Mouse (Mus musculus) gastrocnemius, adult 8-10 months (tissue): ENCODE data around the gene Sspo. TPM values are rescaled to one million over a fixed set of nuclear protein-coding genes. Genes with fewer than 3 reads are reported as not detected.
A peak's percentile ranks its signal among the peaks of the same experiment; 100 is the strongest.

Experiments
- DNase-seq, 2 experiments: peaks; one replicate each; pipeline ENCODE4 v3.0.0; 2022; ENCODE audit warnings: low spot score in 2 of 2
- total RNA-seq, 4 experiments: library from RNA; stranded (reverse); gene quantifications; 2 replicates each; pipeline ENCODE4 v1.2.4; 2022

Sspo gene
- total RNA-seq, 4 experiments from 2014 or later = 0.24 to 1.1 (median 0.37) TPM

DNA sequence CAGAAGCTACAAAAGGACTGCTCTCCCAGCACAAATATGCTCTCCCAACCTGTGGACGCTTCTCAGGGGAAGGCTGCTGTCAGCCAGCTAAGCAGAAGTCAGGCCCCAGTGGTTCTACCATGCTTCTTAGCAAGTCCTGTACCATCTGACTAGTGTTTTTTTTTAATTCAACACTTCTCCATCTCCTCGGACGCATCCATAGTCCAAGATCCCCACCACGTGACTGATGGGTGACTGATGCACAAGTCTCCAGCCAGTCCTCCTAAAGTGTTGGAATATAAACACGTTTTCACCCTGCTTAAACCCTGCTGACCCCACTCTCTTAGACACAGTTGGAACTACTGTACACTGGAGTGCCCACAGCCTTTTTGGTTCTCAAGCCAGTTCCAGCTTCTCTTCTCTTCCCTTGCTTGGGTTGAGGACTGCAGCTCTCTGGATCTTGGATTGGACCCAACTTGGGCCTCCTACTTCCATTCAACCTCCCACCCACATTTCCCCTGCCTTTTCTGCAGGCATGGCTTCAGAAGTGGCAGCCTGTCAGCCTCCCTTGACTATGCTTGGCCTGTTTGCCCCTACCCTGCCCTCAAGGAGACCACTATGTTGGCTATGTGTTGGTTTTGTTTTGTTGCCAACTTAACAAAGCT lies 12.2 kb upstream of the Sspo start:
- DNase-seq = no peak

DNA sequence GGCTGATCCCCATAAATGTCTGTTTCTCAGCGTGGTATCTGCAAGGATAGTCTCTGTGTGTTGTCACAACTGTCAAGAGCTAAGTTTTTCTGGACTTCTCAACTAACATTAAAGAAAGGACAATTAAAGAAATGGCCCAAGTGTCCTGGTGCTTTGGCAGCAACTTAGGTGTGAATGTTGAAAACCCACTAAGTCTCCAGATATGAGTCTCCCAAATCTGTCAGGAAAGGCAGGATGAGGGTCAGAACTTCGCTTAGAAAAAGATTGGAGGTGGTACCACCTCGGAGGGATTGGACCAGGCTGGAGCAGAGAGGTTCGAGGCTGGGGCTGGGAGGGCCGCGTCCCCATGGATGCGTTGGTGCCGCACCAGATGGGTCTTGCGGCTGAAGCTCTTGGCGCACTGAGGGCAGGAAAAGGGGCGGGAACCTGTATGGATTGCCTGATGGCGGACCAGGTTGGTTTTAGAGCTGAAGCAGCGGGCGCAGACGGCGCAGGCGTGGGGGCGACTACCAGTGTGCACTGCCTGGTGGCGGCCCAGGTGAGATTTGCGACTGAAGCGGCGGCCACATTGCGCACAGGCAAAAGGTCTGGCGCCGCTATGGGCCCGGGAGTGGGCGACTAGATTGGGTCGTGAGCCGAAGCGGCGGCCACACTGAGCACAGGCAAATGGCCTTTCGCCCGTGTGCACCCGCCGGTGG lies 10.2 kb upstream of the Sspo start:
- no peak for DNase-seq

DNA sequence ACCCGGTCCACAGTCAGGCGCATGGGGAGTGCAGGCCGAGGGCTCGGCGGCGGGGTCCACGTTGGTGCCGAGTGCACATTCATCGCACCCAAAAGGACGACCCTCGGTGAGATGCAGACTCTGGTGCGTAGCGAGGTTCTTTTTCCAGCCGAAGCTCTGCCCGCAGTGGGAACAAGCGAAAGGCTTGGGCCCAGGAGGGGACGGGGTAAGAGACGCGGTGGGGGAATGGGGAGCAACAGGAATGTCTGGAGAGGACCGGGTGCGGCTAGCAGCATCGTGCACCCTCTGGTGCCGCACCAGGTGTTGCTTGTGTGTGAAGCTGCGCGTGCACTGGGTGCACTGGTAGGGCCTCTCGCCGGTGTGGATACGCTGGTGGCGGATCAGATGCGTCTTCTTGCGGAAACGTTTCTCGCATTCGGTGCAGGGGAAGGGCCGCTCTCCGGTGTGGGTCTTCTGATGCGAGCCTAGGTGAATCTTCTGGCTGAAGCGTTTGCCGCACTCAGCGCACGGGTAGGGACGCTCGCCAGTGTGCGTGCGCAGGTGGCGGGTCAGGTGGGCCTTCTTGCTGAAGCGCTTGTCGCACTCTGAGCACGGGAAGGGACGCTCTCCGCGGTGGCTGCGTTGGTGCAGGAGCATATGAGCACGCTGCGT lies 9.4 kb upstream of the Sspo start:
- no peak for DNase-seq

DNA sequence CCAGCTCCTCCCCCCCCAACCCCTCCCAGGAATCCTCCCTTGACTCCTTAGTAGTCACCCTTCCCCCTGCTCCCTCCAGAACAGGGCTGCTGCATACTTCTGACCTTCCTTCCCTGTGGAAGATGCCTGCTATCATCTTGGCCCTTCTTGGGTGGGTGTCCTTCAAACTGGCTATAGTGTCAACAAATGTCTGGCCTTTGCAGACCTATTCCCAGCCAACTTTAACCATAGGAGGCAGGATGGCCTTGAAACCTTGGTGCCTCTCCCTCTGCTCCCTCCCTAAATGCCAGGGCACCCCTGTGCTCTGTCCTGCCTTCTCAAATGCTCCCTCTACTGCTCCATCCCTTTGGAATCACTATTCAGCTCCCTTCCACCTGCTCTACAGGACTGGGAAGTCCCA lies 8.4 kb upstream of the Sspo start:
- no peak for DNase-seq

DNA sequence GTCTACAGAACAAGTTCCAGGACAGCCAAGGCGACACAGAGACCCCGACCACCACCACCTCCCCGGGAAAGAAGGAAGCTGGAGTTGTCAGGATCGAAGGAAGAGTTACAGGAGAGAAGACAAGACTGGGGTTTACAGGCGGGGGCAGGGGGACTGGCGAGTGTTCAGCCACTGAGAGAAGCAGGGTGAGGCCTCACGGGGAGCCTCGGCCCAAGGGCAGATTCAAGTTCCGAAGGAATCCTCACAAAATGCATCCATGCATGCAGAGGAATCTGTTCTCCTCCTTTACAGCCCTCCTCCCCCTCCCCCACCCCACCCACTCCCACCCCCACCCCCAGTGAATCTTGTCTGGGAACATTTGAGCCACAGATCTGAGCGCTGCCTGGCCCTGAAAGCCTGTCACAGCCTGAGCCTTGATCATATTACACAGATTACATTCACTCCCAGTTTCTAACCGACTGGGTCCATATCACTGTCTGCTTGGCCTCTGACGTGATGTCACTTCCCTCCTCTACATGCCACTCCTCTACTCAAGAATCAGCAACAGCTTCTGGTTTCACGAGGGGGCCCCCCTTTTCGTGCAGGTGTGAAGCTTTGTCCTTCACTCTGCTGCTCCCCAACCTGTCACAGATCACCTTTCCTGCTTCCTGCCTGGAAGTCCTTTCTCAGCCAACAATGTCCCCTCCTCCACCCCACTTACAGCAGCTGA lies 7.6 kb upstream of the Sspo start:
- DNase-seq = no peak

DNA sequence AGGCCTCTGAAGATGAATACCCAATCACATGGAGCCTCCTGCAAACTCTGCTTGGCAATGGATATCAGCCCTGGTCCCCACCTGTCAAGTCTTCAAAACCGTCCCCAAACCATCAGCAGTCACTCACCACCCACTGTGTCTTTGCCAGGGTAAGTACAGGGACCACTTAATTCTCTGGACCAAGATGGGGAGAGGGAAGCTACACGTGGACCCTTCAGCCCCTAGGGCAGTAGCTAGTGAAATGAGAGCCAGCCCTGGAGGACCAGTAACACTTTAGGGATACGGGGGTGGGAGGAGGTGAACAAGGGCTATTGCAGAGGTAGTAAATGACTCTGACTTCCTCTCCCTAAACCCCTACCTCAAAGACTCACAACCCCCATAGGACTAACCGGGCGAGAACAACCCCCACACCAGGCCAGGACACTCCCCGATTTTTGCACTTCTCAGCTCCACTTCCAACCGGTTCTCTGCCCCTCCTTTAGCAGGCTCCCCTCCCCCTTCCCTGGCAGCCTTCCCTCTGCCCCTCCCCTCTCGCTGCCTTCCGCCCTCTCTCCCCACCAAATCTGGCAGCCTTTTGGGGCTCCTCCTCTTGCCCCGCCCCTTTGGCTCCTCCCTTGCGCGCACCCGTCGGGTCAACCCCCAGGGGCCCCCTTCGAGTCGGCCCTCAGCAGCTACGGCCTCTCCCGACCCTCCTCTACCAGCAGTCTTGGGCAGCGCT lies 4.3 kb upstream of the Sspo start:
- DNase-seq = peak; percentile 89 to 91

DNA sequence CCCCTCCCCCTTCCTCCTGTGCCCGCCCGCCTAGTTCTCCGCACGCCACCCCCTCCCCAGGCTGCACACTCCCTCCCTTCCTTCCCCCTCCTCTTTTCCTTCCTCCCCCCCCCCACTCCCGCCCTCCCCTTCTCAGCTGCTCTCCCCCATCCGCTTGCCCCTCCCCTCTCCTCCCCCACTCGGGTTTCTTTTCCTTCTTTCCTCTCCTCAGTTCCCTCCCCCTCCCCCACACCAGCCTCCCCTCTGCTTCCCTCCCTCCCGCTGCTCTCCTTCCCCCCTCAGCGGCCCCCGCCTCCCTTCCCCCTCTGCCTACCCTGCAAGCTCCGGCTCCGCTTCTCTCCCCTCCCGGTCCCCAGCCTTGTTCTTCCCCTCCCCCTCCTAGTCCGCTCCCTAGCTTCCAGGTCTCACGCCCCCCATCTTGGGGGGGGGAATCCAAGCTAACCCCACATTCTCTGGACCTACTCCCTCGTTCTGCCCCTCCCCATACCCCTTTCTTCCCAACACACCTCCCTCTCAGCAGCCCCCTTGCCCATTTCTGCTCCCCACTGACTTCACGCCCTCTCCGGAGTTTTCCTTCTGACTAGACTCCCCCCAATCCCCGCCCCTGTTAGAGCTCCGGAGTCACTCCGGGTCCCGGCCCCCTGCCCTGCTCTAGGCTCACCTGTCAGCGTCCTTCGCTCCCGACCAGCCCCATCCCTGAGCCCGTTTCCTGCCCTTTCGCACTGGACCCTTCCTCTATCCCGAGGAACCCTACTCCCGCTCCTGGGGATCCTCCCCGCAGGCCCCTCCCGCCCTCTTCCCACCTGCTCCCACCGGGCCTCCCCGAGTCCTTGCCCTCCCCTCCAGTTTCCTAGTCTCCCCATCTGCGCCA lies 3.5 kb upstream of the Sspo start:
- peak in 1 of 2 experiments; percentile 27 for DNase-seq

DNA sequence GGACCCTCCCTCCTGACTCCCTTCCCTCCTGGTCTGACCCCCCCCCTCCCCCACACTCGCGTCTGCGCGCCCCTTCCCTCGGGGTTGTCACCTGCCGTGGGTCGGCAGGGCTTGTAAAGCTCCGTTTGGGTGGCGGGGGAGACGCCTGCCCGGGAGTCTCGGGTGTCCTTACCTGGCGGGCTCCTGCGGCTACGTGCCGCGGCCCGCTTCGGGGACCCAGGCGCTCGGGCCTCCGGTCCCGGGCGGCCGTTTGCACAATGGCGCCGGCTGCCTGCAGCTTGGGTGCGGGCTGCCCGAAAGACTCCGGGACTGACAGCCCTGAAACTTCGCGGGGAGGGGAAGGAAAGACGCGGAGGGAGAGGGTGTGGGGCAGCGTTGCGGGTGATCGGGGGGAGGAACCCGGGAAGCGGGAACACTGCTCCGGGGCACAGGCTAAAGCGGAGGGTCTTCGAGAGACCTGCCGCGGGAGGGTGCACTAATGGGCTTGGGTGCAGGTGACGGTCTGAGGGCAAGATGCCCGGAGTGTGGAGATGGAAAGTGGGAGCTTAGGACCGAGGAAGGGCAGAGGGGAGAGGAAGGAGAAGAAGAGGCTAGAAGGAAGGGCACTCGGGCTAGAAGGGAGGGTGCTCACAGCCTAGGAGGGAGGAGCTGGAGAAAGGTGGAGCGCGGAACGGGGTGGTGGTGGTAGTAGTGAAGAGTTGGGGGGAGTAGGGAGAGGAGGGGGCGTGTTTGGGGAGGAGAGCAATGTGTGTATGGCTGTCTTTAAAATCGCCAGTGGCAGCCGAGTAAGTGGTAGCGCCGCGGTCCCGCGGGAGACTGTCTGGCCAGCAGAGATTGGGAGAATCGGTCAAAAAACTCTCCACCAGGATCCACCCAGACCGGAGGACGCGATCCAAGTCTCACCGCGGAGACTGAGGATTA lies 2.6 kb upstream of the Sspo start, which contains the start of gene Zfp467:
TSS of gene Zfp467 (minus strand) at position 645 of the 921 bp plus-strand sequence.
- DNase-seq = peak; percentile 26 to 36

DNA sequence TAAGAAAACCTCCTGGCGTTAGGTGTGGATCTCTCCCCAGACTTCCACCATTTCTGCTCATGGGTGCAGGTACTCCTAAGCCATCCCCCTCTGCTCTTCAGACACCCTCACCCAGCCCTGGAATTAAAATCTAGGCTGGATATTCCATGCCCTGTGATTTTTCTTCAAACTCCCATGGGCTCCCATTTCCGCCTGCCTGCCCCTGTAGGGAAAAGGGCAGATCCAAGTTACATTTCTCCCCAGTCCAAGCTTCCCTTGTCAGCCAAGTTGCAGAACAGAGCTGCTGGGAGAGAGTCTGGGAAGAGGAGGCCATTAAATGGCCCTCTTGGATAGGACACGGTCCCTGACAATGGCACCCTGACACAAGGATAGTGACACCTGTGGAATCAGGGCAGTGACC lies 1.8 kb upstream of the Sspo start:
- DNase-seq = no peak

DNA sequence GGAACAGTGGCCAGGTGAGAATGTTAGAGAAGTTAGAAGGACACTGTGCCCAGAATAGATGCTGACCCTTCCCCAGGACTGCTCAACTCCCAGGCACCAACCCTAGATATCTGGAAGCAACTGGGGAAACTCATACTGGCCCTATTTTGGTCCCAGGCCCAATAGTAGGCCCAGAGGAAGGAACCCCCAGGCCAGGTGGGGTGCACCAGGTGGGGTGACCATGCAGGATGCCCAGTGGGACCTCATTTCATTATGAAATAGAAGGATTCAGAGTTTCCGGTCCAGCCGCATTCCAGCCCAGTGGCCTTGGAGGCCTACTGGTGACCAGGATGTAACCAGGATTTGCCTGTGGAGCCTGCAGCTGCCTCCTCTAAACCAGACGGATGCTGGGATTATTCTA lies 1.1 kb upstream of the Sspo start:
- DNase-seq = no peak

DNA sequence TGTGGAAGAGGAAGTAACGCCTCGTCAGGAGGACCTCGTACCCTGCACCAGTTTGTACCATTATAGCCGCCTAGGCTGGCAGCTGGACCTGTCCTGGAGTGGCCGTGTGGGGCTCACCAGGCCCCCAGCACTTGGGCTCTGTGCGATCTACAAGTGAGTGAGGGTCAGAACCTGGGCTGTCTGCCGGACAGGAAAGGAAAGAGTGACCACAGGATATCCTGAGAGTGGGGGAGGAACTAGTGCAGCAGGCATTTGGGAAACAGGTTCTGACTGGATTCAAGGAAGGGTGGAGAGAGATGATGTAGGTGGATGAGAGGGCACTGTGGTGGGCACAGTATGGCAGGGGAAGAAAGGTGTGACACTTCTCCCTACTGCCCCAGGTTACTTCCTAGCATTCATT lies 498 bp downstream of the Sspo start:
- no peak for DNase-seq

DNA sequence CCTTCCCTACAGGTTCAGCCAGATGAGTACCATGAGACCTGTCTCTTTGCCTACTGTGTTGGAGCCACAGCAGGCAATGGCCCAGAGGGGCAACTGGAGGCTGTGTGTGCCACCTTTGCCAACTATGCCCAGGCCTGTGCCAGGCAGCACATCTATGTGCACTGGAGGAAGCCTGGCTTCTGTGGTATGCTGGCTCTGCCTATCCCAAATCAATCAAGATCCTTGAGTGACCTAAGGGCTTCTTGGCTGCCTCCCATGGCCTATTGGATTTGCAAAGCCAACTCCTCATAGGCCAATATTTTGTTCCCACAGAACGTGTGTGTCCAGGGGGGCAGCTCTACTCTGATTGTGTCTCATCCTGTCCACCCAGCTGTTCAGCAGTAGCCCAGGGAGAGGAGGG lies 4.1 kb downstream of the Sspo start:
- DNase-seq = no peak

DNA sequence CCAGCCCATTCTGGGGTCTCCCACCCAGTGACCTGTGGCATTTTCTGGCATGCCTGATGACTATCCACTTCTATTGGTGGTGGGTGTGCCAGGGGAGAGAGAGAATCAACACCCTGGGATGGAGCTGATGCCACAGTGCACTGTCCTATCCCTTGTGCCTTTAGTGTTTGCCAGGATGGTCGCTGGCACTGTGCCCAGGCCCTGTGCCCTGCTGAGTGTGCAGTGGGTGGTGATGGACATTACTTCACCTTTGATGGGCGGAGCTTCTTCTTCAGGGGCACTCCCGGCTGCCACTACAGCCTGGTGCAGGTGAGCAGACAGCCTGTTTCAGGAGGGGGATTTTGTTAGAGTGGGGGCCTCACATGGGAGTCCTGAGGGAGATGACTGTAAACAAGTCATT lies 4.7 kb downstream of the Sspo start:
- DNase-seq = no peak

DNA sequence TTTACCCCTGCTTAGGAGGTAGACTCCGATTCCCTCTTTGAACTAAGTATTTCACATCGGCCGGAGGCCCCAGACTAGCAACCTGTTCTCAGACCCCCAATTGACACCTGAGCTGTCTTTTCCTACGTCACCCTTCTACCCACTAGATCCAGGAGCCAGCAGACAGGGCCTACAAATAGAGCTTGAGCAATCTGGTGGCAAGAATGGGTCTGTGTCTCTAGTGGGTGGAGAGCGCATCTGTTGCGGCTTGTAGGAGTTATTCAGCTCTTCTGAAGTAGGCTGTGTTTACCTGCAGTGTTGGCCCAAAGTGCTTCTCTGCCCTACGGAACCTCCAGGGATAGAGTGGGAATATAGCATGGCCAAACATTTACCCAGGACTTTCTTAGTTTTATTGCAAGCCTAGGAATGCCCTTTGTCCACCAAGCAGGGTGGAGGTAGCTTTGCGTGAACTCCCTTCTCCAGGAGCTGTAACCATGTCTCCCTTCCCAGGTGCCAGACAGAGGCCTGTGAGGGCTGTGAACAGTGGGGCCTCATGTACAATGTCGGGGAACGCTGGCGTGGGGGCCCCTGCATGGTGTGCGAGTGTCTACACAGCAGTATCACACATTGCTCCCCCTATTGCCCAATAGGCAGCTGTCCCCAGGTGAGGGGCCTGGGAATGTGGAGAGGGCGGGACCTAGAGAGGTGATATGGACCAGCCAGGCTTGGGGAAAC lies 17.1 kb downstream of the Sspo start:
- no peak for DNase-seq

DNA sequence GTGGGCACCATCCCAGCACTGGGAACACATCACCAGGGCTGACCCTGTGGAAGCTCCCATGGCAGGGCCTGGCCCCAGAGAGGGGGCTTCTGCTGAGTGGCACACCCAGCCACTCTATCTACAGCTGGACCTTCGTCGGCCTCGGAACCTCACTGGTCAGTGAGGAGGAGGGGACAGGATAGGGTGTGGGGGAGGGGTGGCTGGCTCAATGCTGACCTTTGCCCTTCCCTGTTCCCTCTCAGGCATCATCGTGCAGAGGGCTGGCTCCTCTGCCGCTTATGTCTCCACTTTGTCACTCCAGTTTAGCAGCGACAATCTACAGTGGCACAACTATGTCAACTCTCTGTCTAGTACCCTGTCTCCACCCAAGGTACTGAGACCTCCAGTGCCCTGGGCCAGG lies 18.7 kb downstream of the Sspo start:
- DNase-seq = no peak

DNA sequence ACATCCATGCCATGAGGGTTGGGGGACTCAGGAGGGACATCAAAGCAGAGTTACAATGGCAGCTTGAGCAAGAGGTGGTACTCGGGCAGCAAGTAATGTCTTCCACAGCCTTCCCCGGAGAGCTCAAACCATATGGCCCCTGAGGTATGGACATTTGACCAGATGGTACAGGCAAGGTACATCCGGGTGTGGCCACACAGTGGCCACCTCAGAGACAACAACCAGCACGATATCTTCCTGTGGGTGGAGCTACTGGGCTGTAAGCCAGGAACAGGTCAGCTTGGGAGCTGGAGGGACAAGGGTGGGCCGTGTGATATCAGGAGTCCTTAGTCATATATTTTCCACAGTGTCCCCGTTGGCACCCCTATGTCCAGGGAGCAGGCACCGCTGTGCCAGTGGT lies 19.5 kb downstream of the Sspo start:
- no peak for DNase-seq

DNA sequence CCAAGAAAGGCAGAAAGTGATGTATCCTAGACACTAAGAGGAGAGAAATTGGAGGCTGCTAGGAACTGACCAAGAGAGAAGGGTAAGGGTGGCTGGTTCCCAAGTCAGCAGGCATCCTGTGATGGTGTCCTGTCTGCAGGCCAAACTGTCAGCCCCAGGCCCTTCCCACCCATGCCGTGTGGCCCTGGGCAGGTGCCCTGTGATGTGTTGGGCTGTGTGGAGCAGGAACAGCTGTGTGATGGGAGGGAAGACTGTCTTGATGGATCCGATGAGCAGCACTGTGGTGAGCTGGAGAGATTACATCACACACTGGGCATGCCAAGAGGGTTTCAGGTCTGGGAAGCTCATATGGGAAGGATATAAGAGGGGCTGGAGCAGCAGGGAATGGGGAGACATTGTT lies 22.7 kb downstream of the Sspo start:
- no peak for DNase-seq

DNA sequence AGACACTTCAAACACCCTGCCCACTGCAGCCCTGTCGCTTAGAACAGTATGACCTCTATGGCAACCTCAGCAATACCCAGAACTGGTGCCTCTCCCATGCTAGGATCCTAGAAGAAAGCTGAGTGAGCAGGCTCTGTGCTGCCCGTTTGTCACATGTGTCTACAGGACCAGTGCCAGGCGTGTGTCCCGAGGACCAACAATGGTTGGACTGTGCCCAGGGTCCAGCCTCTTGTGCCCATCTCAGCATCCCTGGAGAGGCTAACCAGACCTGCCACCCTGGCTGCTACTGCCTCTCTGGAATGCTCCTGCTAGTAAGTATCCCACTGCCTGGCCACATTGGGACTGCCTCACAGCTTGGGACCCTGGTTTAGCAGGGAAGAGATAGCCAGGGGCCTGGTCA lies 30.4 kb downstream of the Sspo start:
- no peak for DNase-seq

DNA sequence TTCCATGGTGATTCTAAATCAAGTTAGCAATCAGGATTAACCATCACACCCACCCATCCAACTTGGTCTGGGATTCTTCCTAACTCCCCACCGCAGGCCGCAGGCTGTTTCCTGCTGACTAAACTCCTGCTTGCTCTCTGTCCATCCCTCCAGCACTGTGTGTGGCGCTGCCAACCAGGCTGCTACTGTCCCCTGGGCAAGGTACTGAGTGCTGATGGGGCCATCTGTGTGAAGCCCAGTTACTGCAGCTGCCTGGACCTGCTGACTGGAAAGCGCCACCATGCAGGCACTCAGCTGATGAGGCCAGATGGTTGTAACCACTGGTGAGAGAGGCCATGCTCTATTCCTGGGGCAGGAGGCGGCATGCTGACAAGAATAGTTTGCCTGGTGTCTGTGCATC lies 34.5 kb downstream of the Sspo start:
- DNase-seq = no peak
